Mouse (Mus musculus) stomach, adult 2 months (tissue): Measurements from ENCODE around the gene Ubtd2. TPM values are rescaled to one million over a fixed set of nuclear protein-coding genes. Genes with fewer than 3 reads are reported as not detected.

Source experiments
- polyA plus RNA-seq: library from polyadenylated mRNA; depleted of rRNA; stranded (reverse); fragments of >200 nt; gene quantifications from 2 replicates; pipeline ENCODE4 v1.2.3, GENCODE M21; 2012; rRNA removed

Ubtd2 gene
- polyA plus RNA-seq = 1.5 and 2.7 TPM in 2 replicates

DNA sequence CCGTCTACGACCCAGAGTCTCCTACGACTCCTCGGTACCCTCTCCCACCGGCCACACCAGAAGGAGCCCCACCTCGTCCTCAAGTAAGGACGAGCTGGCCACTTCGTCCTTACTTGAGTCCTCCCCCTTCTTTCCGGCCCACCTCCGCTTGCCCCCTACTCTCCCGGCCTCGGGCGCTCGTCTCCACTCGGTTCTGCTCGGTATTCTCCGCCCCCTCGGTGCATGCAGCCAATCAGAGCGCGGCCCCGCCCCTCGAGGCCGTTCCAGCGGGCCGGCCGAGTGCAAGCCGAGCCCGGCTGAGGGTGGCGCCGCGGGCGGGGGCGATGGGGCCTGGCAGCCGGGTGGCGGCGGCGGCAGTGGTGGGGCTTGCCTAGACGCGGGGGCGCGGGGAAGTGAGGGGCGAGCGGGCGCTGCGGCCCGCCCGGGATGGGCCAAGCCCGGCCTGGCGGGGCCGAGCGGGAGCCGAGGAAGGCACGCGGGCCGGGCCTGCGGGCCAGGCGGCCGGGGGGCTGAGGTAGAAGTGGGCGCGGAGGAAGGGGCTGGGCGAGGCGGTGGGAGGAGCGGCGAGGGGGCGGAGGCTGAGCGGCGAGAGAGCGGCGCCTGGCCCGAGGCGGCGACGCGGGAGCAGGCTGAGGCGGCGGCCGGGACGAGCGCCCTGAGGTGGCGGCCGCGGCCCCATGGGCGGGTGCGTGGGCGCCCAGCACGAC is at the start of gene Ubtd2:
Ubtd2 (plus strand) TSS at position 571 of the 707 bp plus-strand sequence.

DNA sequence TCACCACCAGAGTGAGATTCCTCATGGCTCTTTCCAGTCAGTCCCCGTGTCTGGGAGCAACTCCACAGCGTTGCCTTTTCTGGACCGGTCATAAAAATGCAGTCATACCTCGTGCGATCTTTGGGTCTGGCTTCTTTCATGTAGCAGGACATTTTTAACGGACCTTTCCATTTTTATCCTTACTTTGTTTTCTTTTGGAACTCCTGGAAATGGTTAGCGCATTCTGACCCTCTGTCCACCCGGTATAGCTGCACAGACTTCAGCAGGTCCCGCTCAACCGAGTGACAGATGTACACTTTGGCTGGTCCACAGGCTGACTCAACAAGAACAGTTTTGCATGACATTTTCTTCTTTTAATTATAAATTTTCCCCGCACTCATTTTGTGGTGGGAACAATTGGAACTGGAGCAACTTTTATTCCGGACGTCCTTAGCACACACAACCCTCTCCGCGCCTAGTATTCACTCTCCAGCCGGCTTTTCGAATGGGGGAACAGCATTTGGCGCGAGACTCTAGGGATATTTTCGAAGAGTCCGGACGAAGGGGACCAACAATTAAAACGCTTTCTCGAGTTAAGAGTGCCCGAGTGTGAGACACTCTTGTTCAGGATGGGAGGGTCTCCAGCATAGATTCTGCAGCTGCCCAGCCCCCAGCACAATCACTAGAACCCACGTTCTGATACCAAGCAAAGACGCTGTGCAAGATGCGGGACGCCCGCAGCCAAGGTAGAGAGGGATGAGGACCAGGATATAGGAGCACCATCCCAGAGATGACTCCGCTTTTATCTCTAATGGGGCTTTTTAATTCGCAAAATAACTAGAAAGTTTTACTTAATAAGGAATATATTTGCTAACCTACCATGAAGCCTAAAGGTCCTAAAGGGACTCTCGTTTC is 76.9 kb downstream of the Ubtd2 start, which contains the start of gene Efcab9:
Efcab9 (minus strand) TSS at position 211 of the 894 bp plus-strand sequence.

DNA sequence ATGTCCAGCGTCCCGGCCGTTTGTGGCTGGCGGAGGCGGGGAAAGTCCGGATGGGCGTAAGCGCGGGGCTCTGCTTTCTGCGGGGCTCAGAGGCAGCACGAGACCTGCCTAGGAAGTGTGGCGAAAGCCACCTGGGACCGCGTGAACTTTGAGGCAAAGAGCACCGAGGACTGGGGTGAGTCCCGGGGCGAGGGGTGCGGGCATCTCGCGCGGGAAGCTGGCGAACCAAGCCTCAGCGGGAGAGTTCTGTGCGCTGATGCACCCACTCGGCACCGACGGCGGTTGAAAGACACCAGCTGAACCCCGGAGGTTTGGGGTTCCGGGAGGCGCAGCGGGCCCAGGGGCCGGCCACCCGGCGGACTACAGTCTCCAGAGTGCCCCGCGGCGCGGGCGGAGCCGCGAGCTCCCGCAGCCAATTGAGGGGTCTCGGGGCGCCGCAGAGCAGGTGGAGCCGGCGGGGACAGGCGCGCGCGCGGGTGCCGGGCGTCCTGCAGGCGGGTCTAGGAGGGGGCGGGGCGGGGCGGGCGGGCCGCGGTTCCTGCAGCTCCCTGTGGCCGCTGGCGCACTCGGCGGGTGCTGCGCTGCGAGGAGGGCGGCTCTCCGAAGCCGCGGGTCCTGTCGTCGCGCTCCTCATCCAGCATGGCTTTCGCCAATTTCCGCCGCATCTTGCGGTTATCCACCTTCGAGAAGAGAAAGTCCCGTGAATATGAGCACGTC is 77.8 kb downstream of the Ubtd2 start, which contains the start of gene Stk10:
Stk10 (plus strand) TSS at position 541 of the 717 bp plus-strand sequence.

Other genes starting within 250 kb of the Ubtd2 start
- gene Snrnp25, start 250.0 kb upstream of the Ubtd2 start, polyA plus RNA-seq = 7.8 and 10.3 TPM in 2 replicates
- 92.5 and 97.3 TPM in 2 replicates for gene Rhbdf1, start 233.1 kb upstream of the Ubtd2 start, polyA plus RNA-seq
- gene Mpg, start 228.9 kb upstream of the Ubtd2 start, polyA plus RNA-seq = 4.4 and 5.5 TPM in 2 replicates
- gene Nprl3, start 187.7 kb upstream of the Ubtd2 start, polyA plus RNA-seq = 45.6 and 48.9 TPM in 2 replicates
- not detected in 2 replicates for gene Hba-x, start 179.0 kb upstream of the Ubtd2 start, polyA plus RNA-seq
- gene Hba-a1, start 171.9 kb upstream of the Ubtd2 start, polyA plus RNA-seq = 83.3 and 278 TPM in 2 replicates
- gene Hbq1b, start 168.4 kb upstream of the Ubtd2 start, polyA plus RNA-seq = not detected in 2 replicates
- 93.9 and 232 TPM in 2 replicates for gene Hba-a2, start 158.9 kb upstream of the Ubtd2 start, polyA plus RNA-seq
- 0.19 TPM in 1 of 2 replicates, not detected in the other for gene Hbq1a, start 155.3 kb upstream of the Ubtd2 start, polyA plus RNA-seq
- 3.6 and 5.0 TPM in 2 replicates for gene Sh3pxd2b, start 107.5 kb upstream of the Ubtd2 start, polyA plus RNA-seq
- 0.12 TPM in 1 of 2 replicates, not detected in the other for gene Efcab9, start 76.7 kb downstream of the Ubtd2 start, polyA plus RNA-seq
- gene Stk10, start 77.9 kb downstream of the Ubtd2 start, polyA plus RNA-seq = 2.2 and 2.4 TPM in 2 replicates
- gene Fbxw11, start 187.4 kb downstream of the Ubtd2 start, polyA plus RNA-seq = 14.3 and 15.2 TPM in 2 replicates